In the genomic region with DNA sequence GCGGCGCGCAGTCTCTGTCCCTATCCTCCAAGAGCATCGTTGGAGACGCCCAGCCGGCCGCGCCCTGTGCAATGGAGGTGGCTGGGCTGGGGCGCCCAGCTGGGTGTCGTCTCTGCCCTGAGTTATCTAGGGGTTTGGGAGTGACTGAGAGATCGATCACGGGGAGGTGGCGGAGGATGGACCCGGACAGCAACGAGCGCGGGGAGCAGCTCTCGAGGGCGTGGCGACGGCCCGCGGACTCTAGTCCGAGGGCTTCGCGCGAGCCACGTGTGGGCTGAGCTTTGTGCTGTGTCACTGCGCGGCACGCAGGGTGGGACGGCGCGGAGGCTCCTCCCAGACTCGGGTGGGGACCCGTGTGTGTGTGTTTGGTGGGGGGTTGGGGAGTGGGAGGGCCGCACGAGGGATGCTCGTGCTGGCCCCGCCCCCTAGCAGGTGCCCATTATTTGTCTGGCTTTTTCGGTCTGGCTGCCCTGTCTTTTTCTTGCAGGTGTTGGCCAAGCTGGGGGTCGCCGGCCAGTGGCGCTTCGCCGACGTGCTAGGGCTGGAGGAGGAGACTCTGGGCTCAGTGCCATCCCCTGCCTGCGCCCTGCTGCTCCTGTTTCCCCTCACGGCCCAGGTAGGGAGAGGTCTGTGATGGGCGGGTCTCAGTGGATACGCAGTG, we compare ENCODE assay signal across 8 mouse cellular contexts. TPM values are rescaled to one million over a fixed set of nuclear protein-coding genes. Genes with fewer than 3 reads are reported as not detected.
A peak's percentile ranks its signal among the peaks of the same experiment; 100 is the strongest.
DNase-seq lines count a peak whose midpoint lies in the region; ATAC-seq and TF ChIP-seq lines count a peak whose summit lies in the region.

No protein-coding gene starts in this region.

- ATAC-seq in neural tube, embryonic 11.5 days (ENCODE audit: insufficient read depth, low FRiP score, low TSS enrichment): peak; percentile 76
- peak; percentile 73 for ATAC-seq in common myeloid progenitor, adult 5-6 weeks (replicated peaks; ENCODE audit: low read depth, poor library complexity, severe bottlenecking)
- peak; percentile 82; the same call in 1 of the 2 replicates for ATAC-seq in kidney, postnatal 0 days (replicated peaks; ENCODE audit: low FRiP score, low read depth)
- ATAC-seq in liver, embryonic 13.5 days (ENCODE audit: low read depth): no peak
- peak; percentile 87 for ATAC-seq in neural tube, embryonic 14.5 days (ENCODE audit: low read depth)

- H3K27me3 ChIP-seq in neural tube, embryonic 11.5 days (ENCODE audit: control insufficient read depth, insufficient read depth, low read length): no peaks in the 10 kb centered on the region
- peaks cover 32% of the 10 kb centered on the region for H3K27me3 ChIP-seq in heart, embryonic 10.5 days (ENCODE audit: insufficient read depth, poor library complexity, severe bottlenecking)
- H3K27me3 ChIP-seq in kidney, postnatal 0 days (ENCODE audit: insufficient read depth, low read length): peaks cover 10% of the 10 kb centered on the region; the same call in 1 of the 2 replicates
- H3K27me3 ChIP-seq in liver, embryonic 13.5 days: peaks cover 48% of the 10 kb centered on the region
- H3K27me3 ChIP-seq in neural tube, embryonic 14.5 days (ENCODE audit: control insufficient read depth, insufficient read depth, low read length): no peaks in the 10 kb centered on the region

- H3K4me3 ChIP-seq in neural tube, embryonic 11.5 days (ENCODE audit: low read depth, low read length): peak overlapping the region; percentile 69
- H3K4me3 ChIP-seq in heart, embryonic 10.5 days: peak overlapping the region; percentile 76
- peak overlapping the region; percentile 49 for H3K4me3 ChIP-seq in kidney, postnatal 0 days (replicated peaks; ENCODE audit: low read depth, low read length)
- H3K4me3 ChIP-seq in liver, embryonic 13.5 days (replicated peaks): peak overlapping the region; percentile 37
- peak overlapping the region; percentile 60 for H3K4me3 ChIP-seq in neural tube, embryonic 14.5 days (ENCODE audit: low read depth, low read length)

- peak; percentile 67 for DNase-seq in neural tube, embryonic 11.5 days (ENCODE audit: low spot score)
- no peak for DNase-seq in neural tube, embryonic 10.5 days (ENCODE audit: extremely low spot score, low spot score)
- DNase-seq in heart, embryonic 10.5 days (ENCODE audit: low spot score): no peak
- no peak for DNase-seq in kidney, postnatal 0 days (ENCODE audit: low spot score)
- no peak for DNase-seq in liver, embryonic 13.5 days
- DNase-seq in urinary bladder, postnatal 36 days (ENCODE audit: low spot score in 2 of 2): peak; percentile 13 to 26

- WGBS in neural tube, embryonic 11.5 days: under 1% methylated on average over 49 of the region's 51 CpGs
- WGBS in heart, embryonic 10.5 days: 1% methylated on average over 51 of the region's 51 CpGs
- WGBS in kidney, postnatal 0 days: under 1% methylated on average over 51 of the region's 51 CpGs
- 1% methylated on average over 51 of the region's 51 CpGs for WGBS in liver, embryonic 13.5 days (ENCODE audit: insufficient replicate concordance)
- under 1% methylated on average over 43 of the region's 51 CpGs for WGBS in neural tube, embryonic 14.5 days

- TF ChIP-seq CTCF in kidney, postnatal 0 days (IDR thresholded peaks at IDR 0.05; ENCODE audit: low read depth): no peak

- peak overlapping the region; percentile 75 for H3K9ac ChIP-seq in neural tube, embryonic 11.5 days (ENCODE audit: low read length)
- peak overlapping the region; percentile 40; the same call in 1 of the 2 replicates for H3K9ac ChIP-seq in kidney, postnatal 0 days (ENCODE audit: low read depth, low read length)
- no peak overlapping the region for H3K9ac ChIP-seq in liver, embryonic 13.5 days
- peak overlapping the region; percentile 63 for H3K9ac ChIP-seq in neural tube, embryonic 14.5 days (replicated peaks; ENCODE audit: low read depth, low read length)

- H3K4me2 ChIP-seq in neural tube, embryonic 11.5 days (ENCODE audit: low read depth): peak overlapping the region; percentile 95
- peak overlapping the region; percentile 94 for H3K4me2 ChIP-seq in kidney, postnatal 0 days (ENCODE audit: low read length)
- H3K4me2 ChIP-seq in liver, embryonic 13.5 days: peak overlapping the region; percentile 60
- H3K4me2 ChIP-seq in neural tube, embryonic 14.5 days (ENCODE audit: low read depth, low read length): peak overlapping the region; percentile 84

- peaks cover 3% of the 10 kb centered on the region; the same call in 1 of the 2 replicates for H3K4me1 ChIP-seq in neural tube, embryonic 11.5 days (ENCODE audit: control insufficient read depth, insufficient read depth, low read length)
- peaks cover 26% of the 10 kb centered on the region for H3K4me1 ChIP-seq in heart, embryonic 10.5 days
- H3K4me1 ChIP-seq in kidney, postnatal 0 days (replicated peaks; ENCODE audit: insufficient read depth, low read length): peaks cover 9% of the 10 kb centered on the region; the same call in 1 of the 2 replicates
- peaks cover 6% of the 10 kb centered on the region for H3K4me1 ChIP-seq in liver, embryonic 13.5 days (replicated peaks)
- peaks cover 29% of the 10 kb centered on the region; the same call in 1 of the 2 replicates for H3K4me1 ChIP-seq in neural tube, embryonic 14.5 days (ENCODE audit: control insufficient read depth, insufficient read depth, low read length)

- H3K36me3 ChIP-seq in neural tube, embryonic 11.5 days (ENCODE audit: control insufficient read depth, insufficient read depth, low read length): no peaks in the 10 kb centered on the region
- H3K36me3 ChIP-seq in heart, embryonic 10.5 days: no peaks in the 10 kb centered on the region
- H3K36me3 ChIP-seq in kidney, postnatal 0 days (ENCODE audit: insufficient read depth, low read length): no peaks in the 10 kb centered on the region
- no peaks in the 10 kb centered on the region for H3K36me3 ChIP-seq in liver, embryonic 13.5 days
- H3K36me3 ChIP-seq in neural tube, embryonic 14.5 days (ENCODE audit: control insufficient read depth, insufficient read depth, low read length): peaks cover 10% of the 10 kb centered on the region

- peak overlapping the region; percentile 44; the same call in 1 of the 2 replicates for H3K27ac ChIP-seq in neural tube, embryonic 11.5 days (ENCODE audit: low read depth, low read length)
- H3K27ac ChIP-seq in heart, embryonic 10.5 days: peak overlapping the region; percentile 74
- no peak overlapping the region for H3K27ac ChIP-seq in kidney, postnatal 0 days
- no peak overlapping the region for H3K27ac ChIP-seq in liver, embryonic 13.5 days
- peak overlapping the region; percentile 84 for H3K27ac ChIP-seq in neural tube, embryonic 14.5 days (ENCODE audit: low read depth, low read length)

- H3K9me3 ChIP-seq in neural tube, embryonic 11.5 days (ENCODE audit: control insufficient read depth, low read length): no peaks in the 10 kb centered on the region
- no peaks in the 10 kb centered on the region for H3K9me3 ChIP-seq in heart, embryonic 10.5 days
- H3K9me3 ChIP-seq in kidney, postnatal 0 days (replicated peaks; ENCODE audit: low read length): no peaks in the 10 kb centered on the region
- H3K9me3 ChIP-seq in liver, embryonic 13.5 days (replicated peaks): no peaks in the 10 kb centered on the region
- no peaks in the 10 kb centered on the region for H3K9me3 ChIP-seq in neural tube, embryonic 14.5 days (ENCODE audit: control insufficient read depth, low read length)

RNA-seq across cellular contexts. Expression of gene Uchl1, which starts 0.7 kb away (rescaled TPM):
- 435 and 490 TPM in 2 replicates for polyA plus RNA-seq in neural tube, embryonic 11.5 days (2014; fragmentation: Nextera tagmentation; extraction: Ambion mirVana)
- 1.2 and 1.5 TPM in 2 replicates for total RNA-seq in common myeloid progenitor, adult 5-6 weeks (2017)
- 93.3 and 116 TPM in 2 replicates for polyA plus RNA-seq in heart, embryonic 10.5 days (2016; fragmentation: Nextera tagmentation; extraction: Ambion mirVana)
- 51.3 and 63.3 TPM in 2 replicates for polyA plus RNA-seq in kidney, postnatal 0 days (2015; fragmentation: Nextera tagmentation; extraction: Ambion mirVana)
- 1.7 and 2.5 TPM in 2 replicates for polyA plus RNA-seq in liver, embryonic 13.5 days (2015; fragmentation: Nextera tagmentation; extraction: Ambion mirVana)
- 1,348 and 1,396 TPM in 2 replicates for polyA plus RNA-seq in neural tube, embryonic 14.5 days (2014; fragmentation: Nextera tagmentation; extraction: Ambion mirVana)

RNA-seq across cellular contexts. Expression of gene Apbb2, which starts 58.0 kb away (rescaled TPM):
- polyA plus RNA-seq in neural tube, embryonic 11.5 days (2014; fragmentation: Nextera tagmentation; extraction: Ambion mirVana): 48.6 and 52.6 TPM in 2 replicates
- 0.73 and 0.87 TPM in 2 replicates for total RNA-seq in common myeloid progenitor, adult 5-6 weeks (2017)
- polyA plus RNA-seq in heart, embryonic 10.5 days (2016; fragmentation: Nextera tagmentation; extraction: Ambion mirVana): 25.1 and 28.9 TPM in 2 replicates
- polyA plus RNA-seq in kidney, postnatal 0 days (2015; fragmentation: Nextera tagmentation; extraction: Ambion mirVana): 47.0 and 52.7 TPM in 2 replicates
- polyA plus RNA-seq in liver, embryonic 13.5 days (2015; fragmentation: Nextera tagmentation; extraction: Ambion mirVana): 4.1 and 4.3 TPM in 2 replicates
- 129 and 132 TPM in 2 replicates for polyA plus RNA-seq in neural tube, embryonic 14.5 days (2014; fragmentation: Nextera tagmentation; extraction: Ambion mirVana)

Comparison
In these comparisons a context has a peak if more than half of its experiments do, and no peak if none do; other contexts are left out.
1. DNase-seq: peak in neural tube, embryonic 11.5 days (single experiment) and urinary bladder, postnatal 36 days (2 of 2); none in neural tube, embryonic 10.5 days (single experiment), heart, embryonic 10.5 days (single experiment), kidney, postnatal 0 days (single experiment) and liver, embryonic 13.5 days (single experiment).
2. H3K27ac ChIP-seq: peak in neural tube, embryonic 11.5 days (single experiment), heart, embryonic 10.5 days (single experiment) and neural tube, embryonic 14.5 days (single experiment); none in kidney, postnatal 0 days (single experiment) and liver, embryonic 13.5 days (single experiment).
3. RNA of gene Uchl1, which starts 0.7 kb away (polyA plus RNA-seq): 1,348 to 1,396 TPM in neural tube, embryonic 14.5 days, 435 to 490 TPM in neural tube, embryonic 11.5 days, 93.3 to 116 TPM in heart, embryonic 10.5 days and 51.3 to 63.3 TPM in kidney, postnatal 0 days; 1.7 to 2.5 TPM in liver, embryonic 13.5 days; every median in the first group is over 10 times any median in the second.
4. Peak in every context shown above with its lines, with median percentiles within 50 percentile points of each other: H3K4me2 ChIP-seq and H3K4me3 ChIP-seq.